Mouse (Mus musculus): Measurements from ENCODE around the gene Gigyf1. TPM values are rescaled to one million over a fixed set of nuclear protein-coding genes. Genes with fewer than 3 reads are reported as not detected.

Gene Gigyf1
- total RNA-seq, 4 experiments from 2014 or later, result 25.5 to 37.3 (median 27.2) TPM

DNA sequence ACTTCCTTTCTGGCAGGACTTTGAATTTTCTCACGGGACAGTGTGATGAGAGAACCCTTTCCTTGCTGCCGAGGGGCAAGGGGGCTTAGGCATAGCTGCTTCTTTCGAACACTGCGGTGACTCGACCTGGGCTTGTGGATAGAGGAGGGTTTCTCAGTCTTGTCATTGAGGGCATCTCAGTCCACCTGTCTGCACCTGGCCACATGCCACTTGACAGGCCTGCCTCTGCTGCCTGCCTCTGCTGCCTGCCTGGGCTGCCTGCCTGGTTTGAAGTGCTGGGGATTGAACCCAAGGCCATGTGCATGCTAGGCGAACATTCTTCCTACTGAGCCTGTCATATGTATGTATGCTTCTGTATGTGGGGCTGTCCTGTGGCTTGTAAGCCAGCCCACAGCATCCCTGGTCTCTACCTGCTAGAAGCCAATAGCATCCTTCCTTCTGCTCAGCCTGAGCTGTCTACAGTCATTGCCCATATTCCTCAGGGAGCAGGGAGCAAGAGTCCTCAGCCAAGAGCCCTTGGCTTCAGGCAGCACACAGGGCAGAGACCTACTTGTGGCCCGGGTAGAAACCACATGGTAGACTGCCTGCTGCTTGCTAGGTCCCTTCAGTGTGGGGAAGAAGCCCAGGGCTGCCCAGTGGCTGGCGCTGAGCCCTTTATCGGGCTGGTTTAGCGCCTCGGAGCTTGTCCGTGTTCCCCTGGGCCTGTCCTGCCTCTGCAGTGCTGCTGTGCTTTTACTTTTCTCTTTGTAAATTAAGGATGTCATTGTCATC, 4.2 kb upstream of the Gigyf1 start:
- no peak for DNase-seq (ENCODE audit: low spot score)

DNA sequence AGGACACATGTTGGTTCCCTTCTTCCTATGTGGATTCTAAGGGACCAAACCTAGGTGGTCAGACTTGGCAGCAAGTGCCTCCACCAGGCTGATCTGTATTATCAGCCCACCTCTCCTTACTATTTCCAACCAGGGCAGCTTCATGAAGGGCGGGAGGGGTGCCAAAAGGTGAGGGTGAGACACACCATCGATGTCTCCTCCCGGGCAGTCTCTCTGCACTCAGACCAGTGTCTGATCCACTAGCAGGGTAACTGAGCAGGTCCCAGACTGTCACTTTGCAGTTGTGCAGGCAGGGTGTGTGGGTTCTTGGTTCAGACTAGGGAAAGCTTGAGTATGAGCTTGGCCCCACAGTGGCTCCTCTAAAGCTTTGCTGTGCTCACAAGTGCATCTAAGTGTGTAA, 3.5 kb upstream of the Gigyf1 start:
- DNase-seq (ENCODE audit: low spot score), result no peak

DNA sequence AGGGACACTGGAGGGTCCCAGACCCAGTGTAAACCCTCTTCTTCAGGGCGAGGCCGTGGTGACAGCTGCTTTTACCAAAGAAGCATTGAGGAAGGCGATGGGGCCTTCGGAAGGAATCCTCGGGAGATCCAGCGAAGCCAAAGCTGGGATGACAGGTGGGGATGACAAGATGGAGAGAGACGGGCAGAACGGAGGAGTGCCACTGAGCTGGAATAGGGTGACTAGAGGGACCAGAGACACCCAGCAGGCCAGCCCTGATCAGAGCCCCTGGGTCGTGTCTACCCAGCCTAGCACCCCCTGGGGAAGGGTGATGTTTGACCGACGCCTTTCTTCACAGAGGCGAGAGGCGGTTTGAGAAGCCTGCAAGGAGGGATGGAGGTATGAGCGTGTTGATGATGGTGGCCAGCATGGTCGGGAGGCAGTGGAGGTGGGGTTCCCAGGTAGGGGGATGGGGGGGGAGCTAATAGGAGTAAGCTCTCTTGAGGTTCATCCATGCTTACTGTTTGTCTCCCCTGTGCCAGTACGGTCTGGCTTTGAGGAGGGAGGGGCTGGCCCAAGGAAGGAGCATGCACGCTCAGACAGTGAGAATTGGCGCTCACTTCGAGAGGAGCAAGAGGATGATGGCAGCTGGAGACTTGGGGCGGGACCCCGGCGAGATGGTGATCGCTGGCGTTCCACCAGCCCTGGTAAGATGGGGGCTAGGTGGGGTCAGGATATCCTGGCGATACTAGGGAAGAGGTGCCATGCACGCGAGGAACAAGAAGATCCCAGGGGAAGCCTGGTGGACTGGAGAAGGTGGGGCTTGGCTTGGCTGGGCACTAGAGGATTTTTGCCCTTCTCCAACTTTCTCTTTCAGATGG, 1.6 kb downstream of the Gigyf1 start:
- no peak for DNase-seq (ENCODE audit: low spot score)

DNA sequence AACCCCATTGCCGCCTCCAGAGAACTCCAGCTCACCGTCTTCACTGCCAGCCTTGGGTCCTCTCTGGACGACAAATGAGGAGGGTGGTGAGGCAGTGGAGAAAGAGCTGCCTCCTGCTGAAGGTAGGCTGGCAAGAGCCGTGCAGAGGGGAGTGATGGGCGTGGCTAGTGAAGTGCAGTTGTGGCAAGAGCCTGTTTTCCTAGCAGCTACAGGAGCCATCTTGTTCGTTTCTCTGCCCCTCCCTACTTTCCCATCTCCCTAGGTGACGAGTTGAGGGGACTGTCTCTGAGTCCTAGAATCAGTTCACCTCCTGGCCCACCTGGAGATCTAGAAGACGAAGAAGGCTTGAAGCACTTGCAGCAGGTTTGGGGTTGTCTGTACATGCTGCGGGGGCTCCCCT, 3.5 kb downstream of the Gigyf1 start:
- DNase-seq (ENCODE audit: low spot score), result no peak

DNA sequence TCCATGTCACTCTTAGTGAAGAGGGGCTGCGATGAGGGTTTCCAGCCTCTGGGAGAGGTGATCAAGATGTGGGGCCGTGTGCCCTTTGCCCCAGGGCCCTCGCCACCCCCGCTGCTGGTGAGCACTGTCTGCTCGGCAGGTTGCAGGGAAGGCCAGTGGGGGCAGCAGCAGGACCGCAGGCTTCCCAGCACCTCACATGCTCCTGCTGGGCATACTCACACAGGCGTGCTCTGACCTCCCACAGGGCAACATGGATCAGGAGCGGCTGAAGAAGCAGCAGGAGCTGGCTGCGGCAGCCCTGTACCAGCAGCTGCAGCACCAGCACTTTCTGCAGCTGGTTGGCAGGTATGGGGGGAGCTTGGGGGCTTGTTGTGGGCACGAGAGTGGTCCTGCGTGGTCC, 4.4 kb downstream of the Gigyf1 start:
- DNase-seq (ENCODE audit: low spot score), result no peak

DNA sequence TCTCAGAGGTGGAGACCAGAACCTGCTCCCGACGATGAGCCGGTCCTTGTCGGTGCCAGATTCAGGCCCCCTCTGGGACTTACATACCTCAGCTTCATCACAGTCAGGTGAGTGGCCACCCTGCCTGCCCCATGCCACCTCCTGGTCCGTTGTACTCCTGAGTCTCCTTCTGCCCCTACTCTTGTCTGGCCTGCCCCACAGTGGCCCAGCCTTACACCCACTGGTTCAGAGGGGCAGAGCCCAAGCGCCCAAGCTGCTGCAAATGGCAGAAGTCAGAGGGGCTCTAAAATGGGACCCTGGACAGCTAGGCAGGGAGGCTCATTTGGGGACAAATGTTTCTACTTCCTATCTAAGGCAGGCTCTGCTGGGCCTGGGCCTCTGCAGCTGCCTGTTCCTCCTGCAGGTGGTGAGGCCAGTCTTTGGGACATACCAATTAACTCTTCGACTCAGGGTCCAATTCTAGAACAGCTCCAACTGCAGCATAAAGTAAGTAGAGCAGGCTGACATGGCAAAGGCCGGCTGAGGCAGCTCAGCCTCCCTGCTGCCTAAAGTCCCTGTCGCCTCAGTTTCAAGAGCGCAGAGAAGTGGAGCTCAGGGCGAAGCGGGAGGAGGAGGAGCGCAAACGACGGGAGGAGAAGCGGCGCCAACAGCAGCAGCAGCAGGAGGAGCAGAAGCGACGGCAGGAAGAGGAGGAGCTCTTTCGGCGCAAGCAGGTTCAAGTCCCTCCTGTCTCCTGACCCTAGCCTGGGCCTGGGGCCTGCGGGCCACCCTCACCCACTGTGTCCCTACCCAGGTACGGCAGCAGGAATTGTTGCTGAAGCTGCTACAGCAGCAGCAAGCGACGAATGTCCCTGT, 5.3 kb downstream of the Gigyf1 start:
- DNase-seq (ENCODE audit: low spot score), result no peak

DNA sequence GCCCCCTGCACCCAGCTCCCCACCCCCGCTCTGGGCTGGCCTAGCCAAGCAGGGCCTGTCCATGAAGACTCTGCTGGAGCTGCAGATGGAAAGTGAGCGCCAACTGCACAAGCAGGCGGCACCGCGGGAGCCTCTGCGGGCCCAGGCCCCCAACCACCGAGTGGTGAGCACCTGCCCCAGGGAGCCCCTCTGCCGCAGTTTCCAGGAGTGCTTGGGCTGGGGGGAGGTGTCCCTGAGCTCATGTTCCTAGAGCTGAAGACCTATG, 5.8 kb downstream of the Gigyf1 start:
- DNase-seq (ENCODE audit: low spot score), result no peak

DNA sequence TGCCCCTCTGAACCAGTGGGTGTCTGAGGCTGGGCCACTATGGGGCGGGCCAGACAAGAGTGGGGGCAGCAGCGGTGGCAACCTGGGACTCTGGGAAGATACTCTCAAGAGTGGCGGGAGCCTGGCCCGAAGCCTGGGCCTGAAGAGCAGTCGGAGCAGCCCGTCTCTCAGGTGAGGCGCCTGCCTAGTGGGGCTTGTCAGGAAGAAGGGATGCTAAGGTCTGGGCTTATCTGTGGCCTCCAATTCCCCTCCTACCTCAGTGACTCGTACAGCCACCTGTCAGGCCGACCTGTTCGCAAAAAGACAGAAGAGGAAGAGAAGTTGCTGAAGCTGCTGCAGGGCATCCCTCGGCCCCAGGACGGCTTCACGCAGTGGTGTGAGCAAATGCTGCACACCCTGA, 6.3 kb downstream of the Gigyf1 start:
- DNase-seq (ENCODE audit: low spot score), result no peak

DNA sequence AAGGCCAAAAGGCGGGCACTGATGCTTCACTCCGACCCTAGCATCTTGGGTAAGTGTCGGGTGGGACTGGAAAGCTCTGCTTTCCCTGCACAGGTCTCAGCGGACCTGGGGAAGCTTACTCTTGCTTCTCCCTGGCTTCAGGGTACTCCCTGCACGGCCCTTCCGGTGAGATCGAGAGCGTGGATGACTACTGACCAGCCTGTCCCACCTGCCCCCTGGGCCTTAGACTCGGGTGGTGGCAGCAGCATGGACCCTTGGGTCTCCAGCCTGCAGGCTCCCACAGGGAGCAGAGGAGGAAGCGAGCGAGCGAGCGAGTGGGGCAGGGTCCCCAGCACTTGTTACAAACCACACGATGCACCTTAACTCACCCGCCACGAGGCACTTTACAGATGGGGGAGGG, 7.2 kb downstream of the Gigyf1 start:
- no peak for DNase-seq (ENCODE audit: low spot score)

DNA sequence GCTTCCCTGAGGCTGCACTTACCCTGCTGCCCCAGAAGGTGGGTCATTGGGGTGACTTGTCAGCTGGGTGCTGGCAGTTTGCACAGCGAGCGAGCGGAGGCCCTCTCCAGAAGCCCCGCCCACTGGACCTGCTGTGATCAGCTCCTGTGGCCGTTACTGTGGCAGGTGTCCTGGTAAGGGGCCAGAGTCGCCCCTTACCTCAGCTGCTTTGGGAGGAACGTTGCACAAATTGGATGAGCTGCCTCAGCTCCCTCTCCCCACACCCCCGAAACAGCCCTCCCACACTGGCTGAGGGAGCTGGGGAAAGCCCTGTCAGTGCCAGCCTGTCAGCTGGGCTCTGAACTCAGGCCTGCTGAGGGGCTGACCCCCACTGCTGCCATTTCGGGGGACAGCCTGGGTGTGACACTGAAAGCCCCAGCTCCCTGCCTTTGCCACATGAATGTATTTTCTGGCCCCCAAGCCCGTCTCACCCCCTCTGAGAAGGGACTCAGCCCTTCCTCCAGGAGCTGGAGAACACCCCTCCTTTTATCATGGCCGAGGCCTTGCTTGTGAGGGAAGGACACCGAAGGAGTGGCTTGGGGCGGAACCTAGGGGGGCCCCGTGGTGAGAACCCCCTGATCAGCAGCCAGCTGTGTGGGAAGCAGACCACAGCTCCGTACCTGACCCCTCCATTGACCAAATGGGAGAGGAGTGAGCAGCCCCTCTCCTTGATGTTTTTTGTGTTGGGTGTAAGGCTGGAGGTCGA, 8.0 kb downstream of the Gigyf1 start:
- DNase-seq (ENCODE audit: low spot score), result no peak

DNA sequence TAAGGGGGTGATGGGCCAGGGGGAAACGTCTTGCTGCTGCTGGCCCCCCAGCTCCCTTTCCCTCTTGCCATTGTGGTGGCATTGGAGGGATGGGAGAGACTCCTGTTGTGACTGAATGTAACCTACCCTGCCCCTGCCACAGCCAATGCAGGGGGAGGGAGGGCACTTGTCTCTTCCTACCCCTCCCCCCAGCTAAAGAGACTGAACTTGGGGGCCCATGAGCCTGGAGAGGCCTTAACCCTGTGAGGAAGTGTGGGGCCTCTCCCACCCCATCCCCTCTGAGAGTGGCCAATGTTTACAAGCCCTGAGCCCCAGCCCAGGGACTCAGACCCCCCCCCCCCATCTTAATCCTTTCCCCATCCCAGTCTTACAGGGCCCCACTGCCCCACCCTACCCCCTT, 9.1 kb downstream of the Gigyf1 start:
- DNase-seq (ENCODE audit: low spot score), result no peak

DNA sequence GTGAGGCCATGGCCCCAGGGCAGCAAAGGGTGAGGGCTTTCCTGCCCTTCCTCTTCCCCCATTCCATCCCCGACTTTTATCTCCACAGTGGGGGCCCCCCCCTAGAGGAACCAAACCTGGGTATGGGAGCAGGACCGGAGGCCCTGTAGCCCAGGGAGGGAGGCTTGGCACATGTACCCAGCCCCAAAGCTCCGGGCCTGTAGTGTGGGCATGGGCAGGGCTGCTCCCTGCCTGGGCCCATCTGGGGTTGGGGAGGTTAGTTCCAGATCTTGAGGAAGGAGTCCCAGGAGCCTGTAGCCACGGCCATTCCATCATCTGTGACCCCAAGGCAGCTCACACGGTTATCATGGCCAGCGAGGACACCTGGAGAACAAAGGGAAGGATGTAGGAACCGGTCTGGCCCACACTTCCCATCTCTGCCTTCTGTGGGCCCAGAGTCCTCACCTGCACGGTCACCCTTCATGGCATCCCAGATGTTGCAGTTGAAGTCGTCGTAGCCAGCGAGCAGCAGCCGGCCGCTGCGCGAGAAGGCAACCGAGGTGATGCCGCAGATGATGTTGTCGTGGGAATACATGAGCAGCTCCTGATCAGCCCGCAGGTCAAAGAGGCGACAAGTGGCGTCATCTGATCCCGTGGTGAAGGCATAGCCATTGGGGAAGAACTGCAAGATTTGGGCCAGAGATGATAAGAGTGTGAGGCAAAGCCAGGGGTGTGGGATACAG, 10.1 kb downstream of the Gigyf1 start:
- DNase-seq (ENCODE audit: low spot score), result no peak

DNA sequence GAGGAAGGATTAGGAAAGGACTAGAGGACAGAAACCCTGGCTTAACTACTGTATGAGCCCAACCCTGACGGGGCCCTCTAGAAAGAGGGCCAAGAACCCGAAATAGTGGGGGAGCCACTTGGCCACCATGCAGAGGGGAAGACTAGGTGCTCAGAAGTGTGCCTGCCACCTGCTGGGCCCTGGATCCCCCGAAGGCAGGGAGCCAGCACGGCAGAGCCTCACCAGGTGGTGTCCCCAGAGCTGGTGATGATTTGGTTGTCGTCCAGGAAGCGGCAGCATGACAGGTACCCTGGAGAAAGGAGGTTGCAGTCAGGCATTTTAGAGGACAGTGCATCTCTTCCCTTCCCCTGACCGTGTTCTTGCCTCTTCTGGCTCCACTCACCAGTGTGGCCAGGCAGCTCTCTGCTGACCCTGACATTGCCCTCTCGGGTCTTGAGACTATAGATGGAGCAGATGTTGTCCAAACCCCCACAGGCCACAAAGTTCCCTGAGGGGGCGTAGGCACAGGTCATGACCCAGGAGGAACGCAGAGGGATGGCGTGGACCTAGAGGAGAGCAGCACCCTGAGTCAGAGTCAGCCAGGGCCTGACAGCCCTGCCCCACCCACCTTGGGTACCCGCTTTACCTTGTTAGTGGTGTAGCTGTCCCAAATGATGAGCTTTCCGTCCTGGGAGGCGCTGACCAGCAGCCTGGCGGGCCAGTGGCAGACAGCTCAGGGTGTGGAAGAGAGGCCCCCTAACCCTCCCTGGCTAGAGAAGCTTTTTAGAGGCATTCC, 11.1 kb downstream of the Gigyf1 start:
- DNase-seq (ENCODE audit: low spot score), result no peak

DNA sequence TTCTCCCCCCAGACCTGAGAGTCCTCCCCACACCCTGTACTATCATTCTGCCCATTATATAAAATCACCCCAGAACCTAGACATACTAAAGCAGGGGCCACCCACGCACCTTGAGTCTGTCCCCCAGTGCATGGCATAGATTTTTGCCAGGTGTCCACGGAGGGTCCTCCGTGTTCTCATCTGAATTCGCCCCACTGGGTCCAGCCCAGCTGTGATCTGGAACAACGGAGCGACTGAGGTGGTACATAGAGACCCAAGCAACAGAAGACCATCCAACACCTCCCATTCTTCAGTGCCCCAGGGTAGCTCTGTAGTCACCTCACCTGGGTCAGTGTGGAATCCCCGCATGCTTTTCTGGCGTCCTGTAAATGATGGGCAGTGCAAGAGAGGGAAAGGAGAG, 11.7 kb downstream of the Gigyf1 start:
- DNase-seq (ENCODE audit: low spot score), result no peak

DNA sequence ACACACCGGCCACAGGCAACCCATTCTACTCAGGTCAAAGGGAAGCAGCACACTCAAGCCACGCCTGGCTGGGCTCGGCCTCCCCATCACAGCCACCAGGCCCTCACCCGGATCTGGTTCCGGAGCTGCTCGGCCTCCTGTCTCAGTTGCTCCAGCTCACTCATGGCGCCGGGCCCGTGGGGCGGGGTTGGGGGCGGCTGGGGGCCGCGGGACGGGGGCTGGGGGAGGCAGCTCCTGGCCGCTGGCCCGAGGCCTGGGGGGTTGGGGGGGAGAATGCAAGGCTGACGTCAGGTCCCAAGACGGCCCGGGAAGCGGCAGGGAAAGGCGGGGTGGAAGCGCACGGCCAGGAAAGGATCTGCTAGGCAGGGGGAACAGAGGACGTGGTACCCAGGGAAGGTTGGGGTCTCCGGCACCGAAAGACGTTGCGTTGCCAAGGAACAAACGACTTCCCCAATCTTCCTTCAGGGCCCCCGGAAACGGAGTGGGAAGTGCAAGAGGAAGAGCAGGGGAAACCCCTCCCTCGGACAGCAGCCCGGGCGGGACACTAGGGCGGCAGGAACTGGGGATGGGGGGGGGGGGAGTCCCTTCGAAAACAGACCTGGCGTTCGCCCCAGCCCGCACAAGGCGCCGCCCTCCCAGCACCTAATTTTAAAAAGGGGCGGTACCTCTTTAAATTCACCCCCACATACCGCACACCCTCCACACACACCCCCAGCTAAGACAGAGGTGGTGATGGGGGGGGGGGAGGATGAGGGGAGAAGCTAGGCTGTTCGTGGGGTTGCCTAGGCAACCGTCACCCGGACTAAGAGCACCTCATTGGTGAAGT, 12.5 kb downstream of the Gigyf1 start:
- DNase-seq (ENCODE audit: low spot score), result peak; percentile 79

DNA sequence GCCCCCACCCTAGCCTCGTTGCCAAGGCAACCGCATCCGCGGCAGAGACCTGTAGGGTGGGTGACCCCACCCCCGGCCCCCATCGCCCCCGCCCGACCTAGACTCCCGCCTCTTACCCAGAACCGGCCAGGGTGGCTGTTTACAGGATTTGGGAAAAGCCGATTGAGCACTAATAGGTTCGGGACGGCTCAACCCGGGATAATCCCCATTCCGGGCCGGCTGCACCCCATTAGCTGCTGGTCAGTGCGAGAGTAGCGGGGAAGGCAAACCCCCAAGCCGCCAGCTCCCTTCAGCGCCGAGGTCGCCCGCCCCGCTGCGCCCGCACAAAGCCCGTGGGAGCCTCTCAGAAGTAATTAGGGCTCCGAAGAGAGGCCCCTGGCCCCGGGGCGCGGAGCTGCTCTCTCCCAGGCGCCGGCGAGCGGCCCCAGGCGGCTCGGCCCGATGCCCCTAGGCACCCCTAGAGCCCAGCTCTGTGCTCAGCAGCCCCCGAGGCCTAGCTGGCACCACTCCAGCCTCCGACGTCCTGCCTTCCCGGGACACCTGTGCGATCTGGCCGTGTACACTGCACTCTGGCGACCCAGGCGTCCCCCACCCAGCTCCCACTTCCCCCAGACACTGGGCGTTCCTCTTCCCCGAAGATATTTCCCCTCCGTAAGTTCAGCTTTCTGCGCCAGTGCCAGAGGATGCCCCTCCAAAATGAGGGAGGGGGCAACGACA, 13.2 kb downstream of the Gigyf1 start:
- DNase-seq (ENCODE audit: low spot score), result peak; percentile 60

DNA sequence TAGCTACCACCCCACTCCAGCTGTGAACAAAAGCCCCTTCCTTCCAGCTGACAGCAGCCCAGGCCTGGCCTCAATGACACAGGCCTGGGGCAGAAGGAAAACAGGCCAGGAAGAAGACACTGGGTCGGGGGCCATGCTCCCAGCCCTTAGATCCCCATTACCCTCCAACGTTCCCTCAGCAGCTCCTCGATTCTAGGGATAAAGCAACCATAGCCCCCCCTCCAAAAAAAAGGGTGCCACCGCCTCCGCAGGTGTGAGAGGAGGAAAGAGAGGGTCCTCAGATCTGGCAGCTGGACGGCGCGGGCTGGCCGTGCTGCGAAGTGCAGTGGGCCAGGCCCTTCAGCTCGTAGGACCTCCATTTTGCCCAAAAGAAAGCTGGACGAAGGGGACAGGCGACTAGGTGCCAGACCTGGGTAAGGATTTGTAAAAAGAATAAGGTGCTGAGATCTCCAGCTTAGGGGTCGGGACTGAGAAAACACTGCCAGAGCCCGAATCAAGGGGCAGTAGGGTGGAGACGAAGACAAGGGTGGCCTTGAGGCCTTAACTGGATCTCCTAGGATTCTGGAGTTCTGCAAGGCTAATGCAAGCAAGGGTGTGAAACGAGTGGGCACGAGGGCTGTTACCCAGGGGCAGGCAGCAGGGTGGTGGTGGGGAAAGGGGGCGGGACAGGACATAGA, 13.9 kb downstream of the Gigyf1 start:
- no peak for DNase-seq (ENCODE audit: low spot score)

DNA sequence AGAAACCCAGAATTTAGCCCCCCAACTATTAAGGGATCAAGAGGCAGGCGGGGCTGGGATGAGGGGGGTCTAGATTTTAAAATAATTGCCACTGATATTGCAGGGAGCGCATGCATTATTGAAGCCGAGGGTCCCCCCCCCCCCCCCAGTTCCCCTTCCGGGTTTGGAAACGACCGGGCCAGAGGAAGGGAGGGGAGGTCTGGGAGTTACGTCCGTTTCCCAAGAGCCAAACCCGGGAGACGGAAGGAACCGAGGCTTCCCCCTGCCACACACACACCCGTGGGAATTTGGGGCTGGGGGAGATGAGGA, 14.4 kb downstream of the Gigyf1 start:
- DNase-seq (ENCODE audit: low spot score), result no peak

Measured in heart, adult 8-10 months (tissue).